Mouse (Mus musculus) megakaryocyte, adult 5-6 weeks (primary cell): ENCODE measurements around the gene Catspere2. TPM values are rescaled to one million over a fixed set of nuclear protein-coding genes. Genes with fewer than 3 reads are reported as not detected.

Source experiments
- ATAC-seq: 2 replicates; pipeline ENCODE4 v1.8.0; 2016; ENCODE audit warnings: mild to moderate bottlenecking, inconsistent platforms; ENCODE audit not compliant: poor library complexity, severe bottlenecking
- total RNA-seq, 2 experiments: library from RNA; stranded (forward) in 1 of 2; stranded (reverse) in 1 of 2; fragments of 153-499, 151-499 nt in 1 of 2; fragments of 221-1000, 200-1000 nt in 1 of 2; gene quantifications; 2 replicates each; pipeline versions ENCODE4 v1.2.3 to v1.2.4; 2015 to 2017

The Catspere2 gene
- total RNA-seq, 2 experiments from 2014 or later: not detected

DNA sequence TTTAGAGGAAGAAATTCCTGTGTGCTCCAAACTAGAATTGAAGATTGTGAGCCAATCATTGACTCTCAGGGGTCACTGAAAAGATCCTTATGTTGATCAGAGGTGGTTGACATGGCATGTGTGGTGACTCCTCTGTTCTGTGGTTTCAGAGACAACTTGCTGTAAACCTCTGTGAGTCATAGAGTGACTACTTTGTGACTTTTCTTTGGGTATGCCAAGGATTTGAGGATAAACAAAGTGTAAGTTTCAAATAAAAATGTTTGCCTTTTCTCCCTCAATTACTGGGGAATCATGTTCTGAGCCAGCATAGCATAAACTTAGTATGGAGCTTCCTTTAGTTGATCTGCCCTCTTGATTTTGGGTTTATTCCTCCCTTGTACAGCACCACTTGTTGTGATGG, 235.1 kb downstream of the Catspere2 start:
- ATAC-seq: no peak

DNA sequence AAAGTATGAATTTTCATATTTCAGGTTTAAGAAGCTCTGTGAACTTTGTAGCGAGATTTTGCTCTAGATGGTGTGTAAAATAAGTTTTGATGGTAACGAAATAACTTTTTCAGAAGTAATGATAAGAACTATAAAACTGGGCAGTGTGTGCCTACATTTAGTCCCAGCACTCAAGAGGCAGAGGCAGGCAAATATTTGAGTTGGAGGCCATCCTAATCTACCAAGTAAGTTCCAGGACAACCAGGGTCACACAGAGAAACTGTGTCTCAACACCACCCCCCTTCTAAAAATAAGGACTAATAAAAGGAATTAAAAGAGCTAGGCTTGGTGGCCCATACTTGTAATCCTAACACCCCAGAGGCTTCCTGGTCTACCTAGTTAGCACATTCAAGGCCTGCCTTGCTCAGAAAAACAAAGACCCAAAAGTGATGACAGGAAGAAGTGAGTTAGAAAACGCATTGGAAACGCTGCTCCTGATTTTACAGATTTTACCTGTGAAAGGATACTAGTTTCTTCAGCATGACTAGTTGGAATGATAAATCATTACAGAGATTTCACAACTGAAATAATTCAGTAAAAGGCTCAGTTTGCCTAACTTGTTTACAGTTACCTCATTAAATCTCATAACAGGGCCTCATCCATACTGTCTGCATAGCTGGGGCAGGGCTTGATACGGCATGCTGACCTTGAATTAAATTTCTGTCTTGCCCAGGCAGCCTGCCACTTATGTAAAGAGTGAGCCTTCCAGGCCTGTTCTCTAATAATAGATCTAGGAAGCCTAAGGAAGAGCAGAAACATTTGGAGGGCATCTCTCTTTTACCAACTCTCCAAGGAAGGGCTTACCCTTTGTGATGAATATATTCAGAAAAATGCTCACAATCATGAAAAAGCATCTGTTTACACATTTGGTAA, 236.2 kb downstream of the Catspere2 start:
- ATAC-seq: no peak

Other genes starting within 250 kb of the Catspere2 start
- gene Adss, start 186.9 kb upstream of the Catspere2 start, total RNA-seq (2015): 142 and 161 TPM in 2 replicates
- 210 and 214 TPM in 2 replicates for gene Adss, start 186.9 kb upstream of the Catspere2 start, total RNA-seq (2017)
- 7.8 and 13.8 TPM in 2 replicates for gene Desi2, start 204.0 kb downstream of the Catspere2 start, total RNA-seq (2015)
- 10.2 and 12.6 TPM in 2 replicates for gene Desi2, start 204.0 kb downstream of the Catspere2 start, total RNA-seq (2017)